Mouse (Mus musculus) heart, embryonic 16.5 days (tissue): ENCODE data around the gene Arhgef25. TPM values are rescaled to one million over a fixed set of nuclear protein-coding genes. Genes with fewer than 3 reads are reported as not detected.
A peak's percentile ranks its signal among the peaks of the same experiment; 100 is the strongest.

Experiments used
- ATAC-seq: fragments of 200-750 bp; cut with Nextera tagmentation; replicated peaks from 2 replicates; pipeline ENCODE4 v1.8.0; 2017; ENCODE audit warnings: moderate number of reproducible peaks; ENCODE audit not compliant: insufficient read depth, low FRiP score; ENCODE audit errors: extremely low read depth
- H3K27ac ChIP-seq: fragments of 300-500 bp; sonication (generic); 2 replicates; pipeline ENCODE4 v1.5.1; 2014; ENCODE audit warnings: mild to moderate bottlenecking, low read length, control low read depth, moderate library complexity
- H3K27me3 ChIP-seq: fragments of 300-500 bp; sonication (generic); 2 replicates; pipeline ENCODE4 v1.6.1; 2014; ENCODE audit warnings: low read length, mixed read lengths; ENCODE audit not compliant: control insufficient read depth, insufficient read depth
- H3K36me3 ChIP-seq: fragments of 300-500 bp; sonication (generic); 2 replicates; pipeline ENCODE4 v1.6.1; 2014; ENCODE audit not compliant: control insufficient read depth, insufficient read depth
- H3K4me1 ChIP-seq: fragments of 300-500 bp; sonication (generic); 2 replicates; pipeline ENCODE4 v1.6.1; 2014; ENCODE audit warnings: low read length, mixed read lengths; ENCODE audit not compliant: control insufficient read depth, insufficient read depth
- H3K4me2 ChIP-seq: fragments of 300-500 bp; sonication (generic); 2 replicates; pipeline ENCODE4 v1.6.1; 2014; ENCODE audit warnings: low read depth, mild to moderate bottlenecking, control low read depth, low read length
- H3K4me3 ChIP-seq: fragments of 300-500 bp; sonication (generic); 2 replicates; pipeline ENCODE4 v1.5.1; 2014; ENCODE audit warnings: mild to moderate bottlenecking, control low read depth, low read length
- H3K9ac ChIP-seq: fragments of 300-500 bp; sonication (generic); 2 replicates; pipeline ENCODE4 v1.6.1; 2014; ENCODE audit warnings: low read length, control low read depth
- H3K9me3 ChIP-seq: fragments of 300-500 bp; sonication (generic); replicated peaks from 2 replicates; pipeline ENCODE4 v1.6.1; 2016; ENCODE audit warnings: low read length; ENCODE audit not compliant: control insufficient read depth
- WGBS: fragments of 180-500 bp; shearing (Covaris S2); extraction: QIAGEN DNeasy Blood & Tissue Kit; methylation state at CpG from one replicate; pipeline ENCODE4 v1.1.7; 2014; 5-methylcytosine and 5-hydroxymethylcytosine counted together
- polyA plus RNA-seq: library from polyadenylated mRNA; unstranded; fragments of >200 nt; fragmentation: Nextera tagmentation; extraction: Ambion mirVana; gene quantifications from 2 replicates; pipeline ENCODE4 v1.2.1, GENCODE M21; 2015

Gene Arhgef25
- 26.0 and 27.0 TPM in 2 replicates for polyA plus RNA-seq

DNA sequence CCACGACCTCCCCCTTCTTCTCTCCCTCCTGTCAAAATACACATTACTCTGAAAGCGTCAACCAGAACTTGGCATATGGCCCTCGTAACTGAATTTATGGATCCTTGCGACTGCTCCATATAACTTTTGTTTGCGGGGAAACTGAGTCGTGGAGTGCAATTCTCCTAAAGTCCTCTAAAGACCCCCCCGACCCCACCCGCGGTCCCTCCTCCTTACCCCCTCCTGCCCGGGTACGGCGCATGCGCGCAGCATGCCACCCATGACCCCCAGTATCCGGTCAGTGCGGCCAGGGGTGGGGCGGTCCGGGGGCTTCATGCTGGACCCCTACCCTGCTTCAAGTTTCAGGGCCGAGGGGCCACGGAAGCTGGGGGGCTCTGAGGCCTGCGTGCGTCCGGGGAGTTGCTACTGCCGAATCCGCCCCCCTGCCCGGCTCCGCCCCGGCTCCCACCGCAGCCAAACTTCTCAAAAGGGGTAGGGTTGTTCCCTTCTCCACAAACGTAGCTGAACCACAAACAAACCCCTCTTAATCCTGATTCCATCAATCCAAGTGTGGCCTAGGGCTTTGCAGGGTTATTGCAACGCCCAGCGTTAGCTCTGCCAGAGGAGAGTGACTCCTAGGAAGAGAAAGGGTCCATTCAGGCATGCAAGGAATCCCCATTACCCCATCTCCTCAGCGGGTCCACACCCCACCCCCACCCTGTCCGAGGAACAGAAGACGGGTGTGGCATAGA is at the start of gene Arhgef25:
Gene Arhgef25 (minus strand): TSS at position 433 of the 731 bp plus-strand sequence.
- peak; percentile 18; the same call in 1 of the 2 replicates for ATAC-seq
- Histone ChIP-seq H3K36me3 (no peaks in the 10 kb centered on the region; the same call in none of the 2 replicates), H3K9me3 (no peaks in the 10 kb centered on the region), H3K4me2 (peak within 1 kb of the TSS; percentile 93), H3K27me3 (peaks cover 10% of the 10 kb centered on the region), H3K27ac (peak within 1 kb of the TSS; percentile 74), H3K9ac (peak within 1 kb of the TSS; percentile 72), H3K4me1 (peaks cover 17% of the 10 kb centered on the region), H3K4me3 (peak within 1 kb of the TSS; percentile 67)
- WGBS, result 5% methylated on average over 35 of the region's 35 CpGs

GRCm38 (mm10) chr10:127238241-127238824 is 48.5 kb upstream of the Arhgef25 start:
- H3K9me3 ChIP-seq, result no peaks in the 10 kb centered on the region
- no peak overlapping the region for H3K4me2 ChIP-seq
- H3K27ac ChIP-seq, result no peak overlapping the region
- H3K4me1 ChIP-seq, result no peaks in the 10 kb centered on the region
- no peak overlapping the region for H3K4me3 ChIP-seq
- H3K27me3 ChIP-seq, result peaks cover 19% of the 10 kb centered on the region
- no peak overlapping the region for H3K9ac ChIP-seq
- WGBS, result 58% methylated on average over 18 of the region's 18 CpGs
- H3K36me3 ChIP-seq, result no peaks in the 10 kb centered on the region
- no peak for ATAC-seq

DNA sequence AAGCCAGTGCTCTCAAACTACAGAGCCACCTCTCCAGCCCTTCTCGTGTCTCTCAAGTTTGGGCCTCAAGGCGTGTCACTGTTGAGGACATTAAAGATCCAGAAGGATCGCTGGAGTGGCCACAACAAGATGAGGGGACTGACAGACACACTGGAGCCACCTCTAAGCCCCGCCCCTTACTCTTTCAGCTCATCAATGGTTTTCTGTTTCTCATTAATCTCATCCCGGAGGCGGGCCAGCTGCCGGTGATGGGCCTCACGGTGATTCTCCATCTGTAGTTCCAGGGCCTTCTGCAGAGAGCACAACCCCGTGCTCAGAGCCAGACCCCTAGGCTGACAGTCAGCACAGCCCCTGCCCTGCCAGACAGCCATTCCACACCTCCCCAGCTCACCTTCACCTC is 46.7 kb upstream of the Arhgef25 start:
- H3K4me1 ChIP-seq, result no peaks in the 10 kb centered on the region

GRCm38 (mm10) chr10:127233141-127233540 is 43.3 kb upstream of the Arhgef25 start:
- Histone ChIP-seq H3K27me3 (peaks cover 17% of the 10 kb centered on the region), H3K36me3 (no peaks in the 10 kb centered on the region), H3K4me2 (no peak overlapping the region), H3K4me3 (no peak overlapping the region), H3K9ac (no peak overlapping the region), H3K9me3 (no peaks in the 10 kb centered on the region), H3K27ac (no peak overlapping the region), H3K4me1 (no peaks in the 10 kb centered on the region)
- ATAC-seq, result no peak
- WGBS, result 70% methylated on average over 9 of the region's 9 CpGs

More for the DNA sequence above, 46.7 kb upstream of the Arhgef25 start:
- peaks cover 19% of the 10 kb centered on the region for H3K27me3 ChIP-seq
- no peak overlapping the region for H3K9ac ChIP-seq
- no peak overlapping the region for H3K27ac ChIP-seq
- H3K4me3 ChIP-seq, result no peak overlapping the region
- no peaks in the 10 kb centered on the region for H3K9me3 ChIP-seq
- no peak overlapping the region for H3K4me2 ChIP-seq
- no peak for ATAC-seq
- 58% methylated on average over 9 of the region's 9 CpGs for WGBS
- no peaks in the 10 kb centered on the region for H3K36me3 ChIP-seq

- no peaks in the 10 kb centered on the region for H3K36me3 ChIP-seq
- H3K27ac ChIP-seq, result no peak overlapping the region
- 80% methylated on average over 14 of the region's 14 CpGs for WGBS
- H3K4me2 ChIP-seq, result no peak overlapping the region
- peaks cover 17% of the 10 kb centered on the region for H3K27me3 ChIP-seq
- ATAC-seq, result no peak
- H3K9me3 ChIP-seq, result no peaks in the 10 kb centered on the region
- no peaks in the 10 kb centered on the region for H3K4me1 ChIP-seq
- H3K9ac ChIP-seq, result no peak overlapping the region
- no peak overlapping the region for H3K4me3 ChIP-seq
Measured at GRCm38 (mm10) chr10:127231741-127232140, 41.9 kb upstream of the Arhgef25 start.

DNA sequence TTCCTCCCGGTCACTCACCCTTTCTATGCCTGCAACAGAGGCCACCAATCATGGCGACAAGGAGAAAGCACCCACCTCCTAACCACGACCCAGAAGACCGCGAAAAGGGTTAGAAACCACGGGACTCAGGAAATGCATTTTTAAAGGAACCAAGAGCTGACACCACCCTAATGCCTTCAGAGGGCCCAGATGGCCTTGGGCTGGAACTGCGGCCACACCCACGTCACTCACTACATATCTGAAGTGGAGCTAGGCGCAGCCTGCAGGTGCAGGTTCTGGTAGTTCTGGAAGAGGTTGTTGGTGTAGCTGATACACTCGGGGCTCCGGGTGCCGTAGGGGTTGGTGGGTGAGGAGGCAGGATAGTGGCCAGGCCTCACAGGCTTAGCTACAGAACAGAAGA is 40.8 kb upstream of the Arhgef25 start:
- no peaks in the 10 kb centered on the region for H3K9me3 ChIP-seq
- peaks cover 17% of the 10 kb centered on the region for H3K27me3 ChIP-seq
- no peak overlapping the region for H3K27ac ChIP-seq
- H3K4me2 ChIP-seq, result no peak overlapping the region
- 0 out of 2 replicates have a peak, but pooled peaks cover 2% of the 10 kb centered on the region for H3K4me1 ChIP-seq
- no peak overlapping the region for H3K9ac ChIP-seq
- no peaks in the 10 kb centered on the region for H3K36me3 ChIP-seq
- WGBS, result 77% methylated on average over 12 of the region's 12 CpGs
- H3K4me3 ChIP-seq, result no peak overlapping the region
- no peak for ATAC-seq

GRCm38 (mm10) chr10:127228897-127229296 is 39.0 kb upstream of the Arhgef25 start:
- no peaks in the 10 kb centered on the region for H3K36me3 ChIP-seq
- WGBS, result 19% methylated on average over 4 of the region's 4 CpGs
- no peak overlapping the region for H3K4me2 ChIP-seq
- H3K4me1 ChIP-seq, result 0 out of 2 replicates have a peak, but pooled peaks cover 3% of the 10 kb centered on the region
- H3K27me3 ChIP-seq, result peaks cover 17% of the 10 kb centered on the region
- H3K27ac ChIP-seq, result no peak overlapping the region
- ATAC-seq, result no peak; the same call in 1 of the 2 replicates
- H3K9me3 ChIP-seq, result 0 out of 2 replicates have a peak, but pooled peaks cover under 1% of the 10 kb centered on the region
- H3K9ac ChIP-seq, result no peak overlapping the region
- no peak overlapping the region for H3K4me3 ChIP-seq

DNA sequence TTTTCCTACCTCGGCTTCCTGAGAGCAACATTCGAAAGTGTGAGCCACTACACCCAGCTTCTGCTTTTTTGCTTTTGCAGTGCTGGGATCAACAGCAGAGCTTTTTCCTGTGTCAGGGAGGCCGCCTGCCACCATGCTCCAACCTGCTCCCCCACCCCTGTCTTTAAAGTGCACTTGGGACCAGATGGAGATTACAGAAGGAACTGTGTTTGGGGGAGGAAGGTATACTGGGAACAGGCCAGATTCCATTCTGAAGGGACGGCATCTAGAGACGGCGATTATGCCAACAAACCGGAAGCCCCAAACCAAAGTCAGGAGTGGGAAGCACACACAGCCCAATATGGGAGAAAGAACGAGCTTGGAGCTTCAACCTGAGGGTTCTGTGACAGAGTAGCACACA is 37.3 kb upstream of the Arhgef25 start:
- no peaks in the 10 kb centered on the region for H3K36me3 ChIP-seq
- H3K9me3 ChIP-seq, result 0 out of 2 replicates have a peak, but pooled peaks cover 3% of the 10 kb centered on the region
- no peak overlapping the region for H3K9ac ChIP-seq
- H3K4me3 ChIP-seq, result no peak overlapping the region
- H3K4me2 ChIP-seq, result no peak overlapping the region
- H3K27me3 ChIP-seq, result peaks cover 17% of the 10 kb centered on the region
- H3K4me1 ChIP-seq, result 0 out of 2 replicates have a peak, but pooled peaks cover 3% of the 10 kb centered on the region
- no peak for ATAC-seq
- WGBS, result 74% methylated on average over 8 of the region's 8 CpGs
- no peak overlapping the region for H3K27ac ChIP-seq

DNA sequence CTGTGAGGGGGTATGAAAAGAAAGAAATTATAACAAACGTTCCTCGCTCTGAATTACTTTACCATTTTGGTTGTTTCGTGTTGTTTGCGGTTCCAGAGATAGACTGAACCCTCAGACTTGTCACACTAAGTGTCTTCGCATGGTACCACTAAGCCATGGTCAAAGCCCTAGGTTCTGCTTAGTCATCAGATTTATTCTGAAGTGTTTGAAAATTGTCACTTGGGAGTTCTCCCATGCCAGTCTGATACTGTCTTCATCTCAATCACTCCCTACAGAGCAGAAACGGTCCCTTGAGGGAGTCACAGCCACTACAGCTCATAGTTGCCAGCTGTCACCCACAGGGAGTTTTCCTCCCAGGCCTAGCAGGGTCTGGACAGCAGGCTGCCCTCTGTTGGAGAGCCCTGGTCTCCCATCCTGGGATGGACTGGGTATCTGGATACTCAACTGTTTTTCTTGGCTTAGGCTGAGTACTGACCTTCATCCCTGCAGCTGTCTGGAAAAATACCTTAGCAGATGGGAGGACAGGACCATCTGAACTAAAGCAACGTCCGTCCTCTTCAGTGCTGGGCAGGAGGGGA is 36.5 kb upstream of the Arhgef25 start:
- Histone ChIP-seq H3K36me3 (no peaks in the 10 kb centered on the region), H3K27me3 (peaks cover 17% of the 10 kb centered on the region), H3K4me1 (0 out of 2 replicates have a peak, but pooled peaks cover 3% of the 10 kb centered on the region), H3K9me3 (0 out of 2 replicates have a peak, but pooled peaks cover 3% of the 10 kb centered on the region), H3K4me3 (no peak overlapping the region), H3K9ac (no peak overlapping the region), H3K27ac (no peak overlapping the region), H3K4me2 (no peak overlapping the region)
- ATAC-seq, result no peak
- 58% methylated on average over 8 of the region's 8 CpGs for WGBS
